Mouse (Mus musculus) erythroid progenitor cell, adult 5-6 weeks (primary cell): ENCODE results near the gene Obsl1. TPM values are rescaled to one million over a fixed set of nuclear protein-coding genes. Genes with fewer than 3 reads are reported as not detected.
A peak's percentile ranks its signal among the peaks of the same experiment; 100 is the strongest.

Source experiments
- ATAC-seq: replicated peaks from 2 replicates; pipeline ENCODE4 v1.8.0; 2016; ENCODE audit warnings: moderate number of reproducible peaks, mild to moderate bottlenecking, moderate TSS enrichment, inconsistent platforms; ENCODE audit not compliant: poor library complexity, low FRiP score, severe bottlenecking
- total RNA-seq, 2 experiments: library from RNA; stranded (forward) in 1 of 2; stranded (reverse) in 1 of 2; fragments of 150-400 nt in 1 of 2; fragments of 186-747, 209-891 nt in 1 of 2; gene quantifications; 2 replicates each; pipeline versions ENCODE4 v1.2.3 to v1.2.4; 2015 to 2017; ENCODE audit warnings: low replicate concordance in 2 of 2

The Obsl1 gene
- total RNA-seq, 2 experiments from 2014 or later: not detected

DNA sequence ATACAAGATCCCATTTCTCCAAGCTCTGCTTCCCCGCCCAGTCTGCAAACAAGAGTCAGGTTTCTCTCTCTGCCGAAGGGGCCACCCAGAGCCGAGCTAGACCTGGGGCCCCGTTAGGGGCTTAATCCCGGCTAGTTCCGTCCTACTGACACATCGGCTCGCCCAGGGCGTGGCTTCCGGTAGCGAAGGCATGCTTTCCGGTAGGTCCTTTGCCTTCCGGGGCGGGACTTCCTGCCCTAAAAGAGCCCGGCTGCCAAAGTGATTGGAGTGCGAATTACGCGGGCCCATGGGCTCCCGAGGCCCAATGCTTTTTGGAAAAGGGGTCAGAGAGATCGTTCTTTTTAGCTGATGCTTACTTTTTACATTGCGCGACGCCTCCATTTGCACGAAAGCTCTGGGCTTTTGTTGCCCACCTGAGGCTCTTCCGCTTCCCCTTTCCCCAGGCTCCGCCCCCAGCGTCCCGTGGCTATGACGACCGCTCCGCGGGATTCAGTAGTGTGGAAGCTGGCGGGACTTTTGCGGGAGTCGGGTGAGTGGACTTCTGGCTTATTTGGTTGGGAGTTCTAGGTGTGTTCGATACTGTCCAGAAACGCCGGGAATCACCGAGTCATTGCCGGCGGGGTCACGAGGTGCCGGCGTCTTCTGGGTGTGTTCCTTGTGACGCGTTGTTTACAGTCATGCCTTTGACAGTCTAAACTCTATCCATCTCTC is 15.2 kb upstream of the Obsl1 start, which contains the start of gene Stk11ip:
Stk11ip (plus strand) TSS at position 209 of the 711 bp plus-strand sequence.
- ATAC-seq: peak; percentile 95

- ATAC-seq: no peak
Observed at GRCm38 (mm10) chr1:75519576-75519975, 13.3 kb upstream of the Obsl1 start.

GRCm38 (mm10) chr1:75518427-75518826 is 12.2 kb upstream of the Obsl1 start:
- ATAC-seq: no peak

DNA sequence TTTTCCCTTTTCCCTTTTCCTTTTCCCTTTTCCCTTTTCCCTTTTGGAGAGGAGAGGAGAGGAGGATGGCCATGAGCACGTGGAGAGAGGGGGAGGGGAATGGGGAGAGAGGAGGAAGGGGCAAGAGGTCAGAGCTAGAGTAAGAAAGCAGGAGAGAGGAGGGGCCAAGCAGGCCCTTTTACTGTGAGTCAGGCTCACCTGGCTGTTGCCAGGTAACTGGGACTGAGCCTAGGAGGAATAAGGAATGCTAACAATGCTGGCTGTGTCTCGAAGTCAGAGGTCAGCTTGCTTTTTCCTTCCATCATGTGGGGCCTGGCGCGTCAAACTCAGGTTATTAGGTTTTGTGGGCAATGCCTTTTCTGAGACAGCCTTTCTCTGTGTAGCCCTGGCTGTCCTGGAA is 11.7 kb upstream of the Obsl1 start:
- no peak for ATAC-seq

GRCm38 (mm10) chr1:75516703-75517380 is 10.6 kb upstream of the Obsl1 start:
- no peak for ATAC-seq

- no peak for ATAC-seq
Observed at GRCm38 (mm10) chr1:75512550-75512949, 6.3 kb upstream of the Obsl1 start.

GRCm38 (mm10) chr1:75511437-75512210 is 5.4 kb upstream of the Obsl1 start:
- no peak for ATAC-seq

GRCm38 (mm10) chr1:75510154-75510553 is 3.9 kb upstream of the Obsl1 start:
- no peak for ATAC-seq

GRCm38 (mm10) chr1:75509586-75509985 is 3.3 kb upstream of the Obsl1 start:
- no peak for ATAC-seq

DNA sequence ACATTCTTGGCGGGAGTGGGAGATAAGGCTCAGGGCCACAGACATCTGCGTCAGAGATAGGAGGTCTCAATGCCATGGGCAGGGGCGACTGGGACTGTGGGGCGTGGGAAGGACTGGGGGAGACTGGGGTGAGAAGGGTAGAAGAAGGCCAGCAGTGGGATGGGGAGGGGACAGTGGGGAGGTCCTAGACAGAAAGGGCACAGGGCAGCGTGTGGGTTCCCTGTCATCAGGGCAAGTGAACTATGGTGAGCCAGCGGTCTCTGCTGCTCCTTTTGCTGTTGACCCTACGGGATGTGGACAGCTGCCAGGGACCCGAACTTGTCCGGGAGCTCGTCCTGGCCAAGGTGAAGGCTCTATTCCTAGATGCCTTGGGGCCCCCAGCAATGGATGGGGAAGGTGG is 754 bp upstream of the Obsl1 start, which contains the start of gene Inha:
Inha (plus strand) TSS at position 72 of the 400 bp plus-strand sequence.
- no peak for ATAC-seq

- no peak for ATAC-seq
Observed at GRCm38 (mm10) chr1:75505159-75505955, 895 bp downstream of the Obsl1 start.

DNA sequence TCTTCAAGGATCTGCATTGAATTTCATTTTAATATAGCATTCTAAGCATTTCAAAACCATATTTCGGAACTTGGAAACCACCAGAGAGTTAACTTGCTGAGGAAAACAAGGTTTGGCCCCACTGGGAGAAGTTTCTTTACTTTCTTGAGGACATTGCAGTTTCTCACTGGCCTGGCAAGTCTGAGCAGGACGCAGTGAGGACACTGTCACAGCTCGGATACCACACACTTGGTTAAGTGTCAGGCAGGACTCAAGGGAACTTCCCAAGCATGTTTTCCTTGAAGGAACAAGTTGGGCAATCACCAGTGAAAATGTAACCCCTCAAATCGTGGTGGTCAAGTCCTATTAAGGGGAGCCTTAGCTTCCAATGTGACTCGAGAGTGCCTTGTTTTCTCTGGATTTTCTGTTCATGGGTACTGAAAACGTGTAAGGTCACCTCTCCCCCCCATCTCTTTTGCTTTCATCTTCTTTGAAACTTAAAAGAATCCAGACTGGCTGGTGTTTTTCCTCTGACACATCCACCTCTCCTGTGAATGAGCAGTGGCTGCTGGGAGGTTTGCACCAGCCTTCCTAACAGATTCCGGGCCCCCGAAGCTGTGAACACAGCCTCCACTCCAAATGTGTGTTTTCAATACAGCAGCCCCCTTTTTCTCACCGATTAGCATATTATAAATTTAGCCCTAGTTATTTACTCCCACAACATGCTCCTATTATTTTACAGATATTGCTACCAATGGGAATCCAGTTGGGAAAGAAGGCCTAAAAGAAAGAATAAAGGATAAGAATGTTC is 1.8 kb downstream of the Obsl1 start:
- ATAC-seq: no peak

DNA sequence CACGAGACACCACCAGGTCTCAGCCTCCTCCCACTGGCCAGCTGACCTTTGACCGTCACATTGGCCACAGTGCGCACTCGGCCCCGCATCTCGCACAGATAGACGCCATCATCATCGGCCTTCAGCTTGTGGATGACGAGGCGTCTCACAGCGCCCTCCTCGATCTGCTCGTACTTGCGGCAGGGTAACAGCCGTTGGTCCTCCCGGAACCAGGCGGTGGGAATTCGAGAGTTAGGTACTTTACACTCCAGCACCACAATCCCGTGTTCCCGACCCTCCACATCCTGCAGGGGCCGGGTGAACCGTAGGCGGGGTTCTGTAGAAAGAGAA is 2.6 kb downstream of the Obsl1 start:
- ATAC-seq: no peak

- ATAC-seq: no peak
Observed at GRCm38 (mm10) chr1:75502945-75503650, 3.2 kb downstream of the Obsl1 start.

- no peak for ATAC-seq
Observed at GRCm38 (mm10) chr1:75501905-75502304, 4.3 kb downstream of the Obsl1 start.

GRCm38 (mm10) chr1:75499441-75499840 is 6.8 kb downstream of the Obsl1 start:
- ATAC-seq: no peak

- no peak for ATAC-seq
Observed at GRCm38 (mm10) chr1:75498897-75499296, 7.4 kb downstream of the Obsl1 start.

- ATAC-seq: no peak
Observed at GRCm38 (mm10) chr1:75494878-75495548, 11.2 kb downstream of the Obsl1 start.
